Mouse (Mus musculus) frontal cortex, postnatal 14 days (tissue): ENCODE results near the gene Olfr430.
"Not testable (repeated sequence)": the region's sequence is repeated elsewhere in the genome, so short reads cannot be mapped to it uniquely, and the experiment has no call there.

Source experiments
- DNase-seq, 2 experiments: peaks; one replicate each; pipeline ENCODE4 v3.0.0; 2022; ENCODE audit warnings: low spot score in 2 of 2

Gene Olfr430

DNA sequence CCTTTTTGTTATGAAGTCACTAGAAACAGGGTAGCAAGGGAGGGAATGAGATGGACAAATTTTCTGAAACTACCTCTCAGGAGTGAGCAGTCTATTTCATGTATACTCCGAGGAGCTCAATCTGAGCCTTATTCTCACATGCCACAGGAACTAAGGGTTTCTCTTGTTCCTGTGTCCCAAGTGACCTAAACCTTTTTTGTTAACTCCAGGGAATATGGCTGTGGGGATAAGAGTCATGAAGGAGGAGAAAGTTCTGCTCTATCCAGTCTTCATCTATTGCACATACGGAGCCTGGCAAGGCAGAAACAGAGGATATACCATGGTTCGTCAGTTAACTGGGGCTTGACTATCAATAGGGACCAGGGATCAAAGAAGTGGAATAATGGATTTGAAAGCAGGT lies at the start of gene Olfr430:
TSS of gene Olfr430 (plus strand) at position 301 of the 400 bp plus-strand sequence.
- no peak for DNase-seq

- DNase-seq: no peak
Observed at GRCm38 (mm10) chr1:174031698-174032097, 34.7 kb upstream of the Olfr430 start, which contains the start of gene Ifi205. Gene Ifi205, minus strand, starts transcription at chr1:174031810.

DNA sequence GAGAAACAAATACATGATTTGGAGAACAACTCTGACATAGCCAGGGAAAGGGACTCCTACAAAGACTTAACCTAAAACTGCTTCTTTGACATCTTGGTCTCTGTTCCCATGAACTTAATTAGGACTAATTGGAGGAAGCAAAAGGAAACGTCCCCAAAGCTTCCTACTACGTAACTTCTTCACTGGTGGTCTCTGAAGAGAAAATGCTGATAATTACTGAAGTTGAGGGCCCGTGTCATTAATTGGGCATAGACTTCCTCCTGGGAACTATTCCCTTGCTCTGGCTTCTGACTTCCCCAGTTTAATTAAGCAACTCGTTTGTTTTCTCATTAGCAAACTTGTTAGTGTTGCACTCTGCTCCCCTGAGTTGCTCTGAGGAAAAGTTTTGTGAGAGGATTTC lies 30.6 kb upstream of the Olfr430 start:
- no peak for DNase-seq

- no peak for DNase-seq
Observed at GRCm38 (mm10) chr1:174038480-174038879, 27.9 kb upstream of the Olfr430 start.

DNA sequence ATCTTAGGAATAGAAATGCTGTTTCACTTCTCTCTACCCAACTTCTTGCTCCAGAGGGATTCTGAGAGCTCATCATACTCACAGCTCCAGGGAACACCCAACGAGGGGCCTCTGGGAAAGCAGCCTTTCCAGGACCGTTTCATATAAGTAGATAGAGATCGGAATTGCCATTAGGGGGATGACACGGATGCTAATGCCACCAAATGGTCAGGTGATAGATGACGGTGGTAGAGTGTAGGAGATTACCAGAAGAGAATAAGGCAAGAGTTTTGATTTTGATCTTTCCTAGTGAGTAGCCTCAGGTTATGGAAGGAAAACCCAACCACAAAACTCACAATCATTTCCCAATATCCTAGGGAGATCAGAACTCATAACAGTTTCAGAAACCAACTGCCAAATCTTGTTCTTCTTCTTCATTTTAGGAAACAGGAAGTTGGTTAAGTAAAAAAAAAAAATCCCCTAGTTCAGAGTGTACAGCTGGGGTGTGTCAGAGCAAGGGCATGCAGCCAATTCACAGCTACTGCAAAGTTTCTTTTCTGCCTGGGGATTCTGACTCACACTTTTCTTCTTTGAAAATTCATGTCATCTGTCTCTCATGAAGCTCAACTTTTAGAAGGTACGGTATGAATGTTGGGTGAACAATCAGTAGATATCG lies 25.8 kb upstream of the Olfr430 start, which contains the start of gene Olfr433:
TSS of gene Olfr433 (plus strand) at position 183 of the 655 bp plus-strand sequence.
- no peak for DNase-seq

DNA sequence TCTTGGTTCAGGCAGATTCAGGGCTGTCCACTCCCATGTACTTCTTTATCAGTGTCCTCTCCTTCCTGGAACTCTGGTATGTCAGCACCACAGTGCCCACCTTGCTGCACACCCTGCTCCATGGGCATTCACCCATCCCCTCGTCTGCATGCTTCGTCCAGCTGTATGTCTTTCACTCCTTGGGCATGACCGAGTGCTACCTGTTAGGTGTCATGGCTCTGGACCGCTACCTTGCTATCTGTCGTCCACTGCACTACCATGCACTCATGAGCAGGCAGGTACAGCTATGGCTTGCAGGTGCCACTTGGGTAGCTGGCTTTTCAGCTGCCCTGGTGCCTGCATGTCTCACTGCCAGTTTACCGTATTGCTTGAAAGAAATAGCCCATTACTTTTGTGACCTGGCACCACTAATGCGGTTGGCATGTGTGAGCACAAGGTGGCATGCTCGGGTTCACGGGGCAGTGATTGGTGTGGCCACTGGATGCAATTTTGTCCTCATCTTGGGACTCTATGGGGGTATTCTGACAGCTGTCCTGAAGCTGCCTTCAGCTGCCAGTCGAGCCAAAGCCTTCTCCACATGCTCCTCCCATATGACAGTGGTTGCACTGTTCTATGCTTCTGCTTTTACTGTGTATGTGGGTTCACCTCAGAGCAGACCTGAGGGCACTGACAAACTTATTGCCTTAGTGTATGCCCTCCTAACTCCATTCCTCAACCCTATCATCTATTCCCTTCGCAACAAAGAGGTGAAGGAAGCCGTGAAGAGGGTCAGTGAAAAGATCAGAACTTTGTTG lies 24.1 kb upstream of the Olfr430 start:
- DNase-seq: not testable (repeated sequence)

DNA sequence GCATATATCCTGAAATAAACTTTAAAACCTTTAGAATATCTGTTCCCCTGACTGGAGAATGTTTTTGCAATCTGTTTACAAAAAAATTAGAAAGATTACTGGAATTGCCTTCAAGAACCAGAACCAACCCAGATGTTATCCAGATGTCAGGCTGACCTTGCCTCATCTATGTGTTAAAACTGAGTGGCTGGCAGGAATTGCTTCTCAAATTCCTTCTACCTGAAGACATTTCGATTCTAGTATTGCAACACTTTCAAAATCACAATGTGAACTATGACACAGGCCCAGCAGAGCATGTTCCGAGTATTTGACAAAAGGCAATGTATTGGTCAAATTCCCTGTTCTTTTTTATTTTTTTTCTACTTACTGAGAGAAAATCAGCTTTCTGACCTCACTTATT lies 22.0 kb upstream of the Olfr430 start:
- DNase-seq: no peak

DNA sequence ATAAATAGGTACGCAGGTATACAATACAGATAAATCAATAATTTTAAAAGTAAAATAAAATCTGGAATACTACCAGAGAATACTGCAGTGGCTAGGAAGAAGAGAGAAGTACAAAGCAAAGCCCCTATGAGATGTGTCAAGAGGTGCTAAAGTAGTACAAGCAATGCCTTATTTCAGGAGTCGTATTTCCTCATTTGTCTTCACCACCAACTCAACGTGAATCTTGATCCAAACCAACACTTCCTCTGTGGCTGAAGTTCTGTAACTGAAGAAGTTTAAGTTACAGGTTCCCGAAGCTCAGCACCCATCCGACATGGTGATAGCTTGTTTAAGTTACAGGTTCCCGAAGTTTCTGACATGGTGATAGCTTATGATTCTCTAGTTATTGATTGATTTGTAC lies 18.2 kb upstream of the Olfr430 start:
- not testable (repeated sequence) for DNase-seq

- DNase-seq: no peak
Observed at GRCm38 (mm10) chr1:174048893-174049292, 17.5 kb upstream of the Olfr430 start, which contains the start of gene Olfr432. Gene Olfr432, plus strand, starts transcription at chr1:174049205.

DNA sequence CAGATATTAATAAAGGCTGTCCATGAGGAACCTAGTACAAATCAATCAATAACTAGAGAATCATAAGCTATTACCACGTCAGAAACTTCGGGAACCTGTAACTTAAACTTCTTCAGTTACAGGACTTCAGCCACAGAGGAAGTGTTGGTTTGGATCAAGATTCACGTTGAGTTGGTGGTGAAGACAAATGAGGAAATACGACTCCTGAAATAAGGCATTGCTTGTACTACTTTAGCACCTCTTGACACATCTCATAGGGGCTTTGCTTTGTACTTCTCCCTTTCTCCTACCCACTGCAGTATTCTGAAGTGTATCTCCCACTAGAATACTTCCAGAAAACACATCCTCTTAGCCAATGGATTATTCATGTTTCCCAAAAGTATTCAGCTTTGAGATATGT lies 17.0 kb upstream of the Olfr430 start:
- not testable (repeated sequence) for DNase-seq

GRCm38 (mm10) chr1:174050532-174050931 lies 15.9 kb upstream of the Olfr430 start:
- DNase-seq: no peak

- DNase-seq: no peak
Observed at GRCm38 (mm10) chr1:174051515-174051914, 14.9 kb upstream of the Olfr430 start.

DNA sequence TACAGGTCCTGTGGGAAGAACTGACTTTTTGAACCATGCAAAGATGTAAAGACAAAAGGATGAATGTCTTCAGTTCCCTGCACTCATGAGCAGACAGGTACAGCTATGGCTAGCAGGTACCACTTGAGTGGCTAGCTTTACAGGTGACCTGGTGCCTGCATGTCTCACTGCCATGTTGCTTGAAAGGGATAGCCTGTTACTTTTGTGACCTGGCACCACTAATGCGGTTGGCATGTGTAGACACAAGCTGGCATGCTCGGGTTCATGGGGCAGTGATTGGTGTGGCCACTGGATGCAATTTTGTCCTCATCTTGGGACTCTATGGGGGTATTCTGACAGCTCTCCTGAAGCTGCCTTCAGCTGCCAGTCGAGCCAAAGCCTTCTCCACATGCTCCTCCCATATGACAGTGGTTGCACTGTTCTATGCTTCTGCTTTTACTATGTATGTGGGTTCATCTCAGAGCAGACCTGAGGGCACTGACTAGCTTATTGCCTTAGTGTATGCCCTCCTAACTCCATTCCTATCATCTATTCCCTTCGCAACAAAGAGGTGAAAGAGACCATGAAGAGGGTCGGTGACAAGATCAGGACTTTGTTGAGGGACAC lies 14.4 kb upstream of the Olfr430 start:
- DNase-seq: no peak

DNA sequence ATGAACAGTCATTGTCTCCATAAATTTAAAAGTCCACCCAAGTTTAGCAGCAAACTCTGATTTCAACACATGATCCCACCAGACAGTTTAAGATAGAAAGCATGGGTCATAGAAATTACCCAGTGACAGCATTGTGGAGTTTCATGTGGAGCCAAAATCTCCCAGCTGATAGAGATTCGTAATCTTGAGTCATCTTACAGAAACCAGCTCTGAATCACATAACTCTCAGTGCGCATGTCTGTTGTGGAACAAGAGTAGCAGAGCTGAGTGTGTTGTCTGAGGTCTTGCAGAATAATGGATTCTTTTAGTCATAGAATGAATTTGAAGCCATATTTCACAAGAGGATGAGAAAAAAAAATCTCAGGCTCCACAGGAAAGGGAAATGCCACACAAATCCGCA lies 13.4 kb upstream of the Olfr430 start:
- DNase-seq: no peak

GRCm38 (mm10) chr1:174055248-174055647 lies 11.2 kb upstream of the Olfr430 start:
- no peak for DNase-seq

- no peak for DNase-seq
Observed at GRCm38 (mm10) chr1:174084031-174084430, 17.6 kb downstream of the Olfr430 start, which contains the start of gene Olfr429. Gene Olfr429, plus strand, starts transcription at chr1:174084331.

GRCm38 (mm10) chr1:174096591-174096990 lies 30.2 kb downstream of the Olfr430 start, which contains the start of gene Olfr427:
Gene Olfr427, plus strand, starts transcription at chr1:174096891.
- no peak for DNase-seq

DNA sequence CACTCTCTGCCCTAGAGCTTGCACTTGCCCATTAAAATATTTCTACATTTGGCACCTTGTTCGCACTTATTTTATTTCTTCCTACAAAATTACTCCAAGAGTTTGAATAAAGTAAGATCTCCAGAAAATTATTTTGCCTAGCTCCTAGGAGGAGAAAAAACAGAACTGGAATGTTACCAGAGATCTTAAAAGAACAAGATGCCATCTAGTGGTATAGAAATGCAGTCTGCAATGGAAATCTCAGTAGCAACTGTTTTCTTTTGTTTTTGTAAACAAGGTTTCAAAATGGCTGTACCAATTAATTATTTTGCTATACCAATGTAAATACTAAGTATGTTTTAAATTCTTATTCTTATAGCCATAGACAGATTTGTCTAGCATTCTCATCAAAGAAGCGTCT lies 37.3 kb downstream of the Olfr430 start:
- DNase-seq: no peak

DNA sequence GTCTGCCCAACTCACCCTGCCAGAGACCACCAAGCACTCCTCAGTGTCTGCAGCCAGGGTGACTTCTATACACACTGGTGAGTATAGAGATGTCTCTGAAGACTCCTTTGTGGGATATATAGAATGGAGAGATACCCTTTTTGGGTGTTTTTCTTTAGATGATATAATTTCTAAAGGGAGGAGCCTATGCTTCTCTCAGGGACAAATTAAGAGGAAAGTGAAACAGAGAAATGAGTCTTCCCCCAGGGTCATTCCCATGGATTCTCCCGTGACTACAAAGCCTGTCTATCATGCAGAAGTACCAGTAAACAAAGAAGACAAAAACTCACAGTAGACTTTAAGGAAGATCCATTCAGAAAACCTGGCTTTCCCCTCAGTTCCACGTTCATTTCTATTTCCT lies 54.7 kb downstream of the Olfr430 start, which contains the start of gene Olfr231:
TSS of gene Olfr231 (minus strand) at position 101 of the 400 bp plus-strand sequence.
- DNase-seq: no peak
